Mouse (Mus musculus) naive thymus-derived CD4-positive, alpha-beta T cell, adult 5 months (primary cell): ENCODE results near the gene Gm4756. TPM values are rescaled to one million over a fixed set of nuclear protein-coding genes. Genes with fewer than 3 reads are reported as not detected.

Source experiments
- polyA plus RNA-seq: library from polyadenylated mRNA; unstranded; fragments of 100-300 nt; shearing (Covaris generic); gene quantifications from one replicate; pipeline ENCODE4 v1.2.1, GENCODE M21; 2017

Gm4756 gene
- polyA plus RNA-seq: not detected

GRCm38 (mm10) chr12:72649611-72650330, at the start of gene Gm4756:
Gm4756 (minus strand) TSS chr12:72649661.

GRCm38 (mm10) chr12:72664735-72665337, 15.4 kb upstream of the Gm4756 start, which contains the start of gene Dhrs7:
Dhrs7 (minus strand) TSS chr12:72664909.

GRCm38 (mm10) chr12:72536021-72536597, 113.4 kb downstream of the Gm4756 start, which contains the start of gene Pcnx4:
Pcnx4 (plus strand) TSS chr12:72536383.

Other genes starting within 250 kb of the Gm4756 start
- not detected for gene Rtn1, start 240.6 kb downstream of the Gm4756 start, polyA plus RNA-seq
- not detected for gene Lrrc9, start 207.8 kb downstream of the Gm4756 start, polyA plus RNA-seq
- 4.9 TPM for gene Pcnx4, start 113.3 kb downstream of the Gm4756 start, polyA plus RNA-seq
- gene Dhrs7, start 15.2 kb upstream of the Gm4756 start, polyA plus RNA-seq: 34.9 TPM
- gene Ppm1a, start 107.8 kb upstream of the Gm4756 start, polyA plus RNA-seq: 121 TPM